Mouse (Mus musculus) intestine, embryonic 16.5 days (tissue): ENCODE measurements around the gene Vps13a. TPM values are rescaled to one million over a fixed set of nuclear protein-coding genes. Genes with fewer than 3 reads are reported as not detected.
A peak's percentile ranks its signal among the peaks of the same experiment; 100 is the strongest.

Experiments
- ATAC-seq: fragments of 200-750 bp; cut with Nextera tagmentation; 2 replicates; pipeline ENCODE4 v1.8.0; 2017; ENCODE audit warnings: moderate TSS enrichment, moderate library complexity
- H3K27ac ChIP-seq: fragments of 300-500 bp; sonication (generic); 2 replicates; pipeline ENCODE4 v1.5.1; 2014; ENCODE audit warnings: mild to moderate bottlenecking, low read length
- H3K27me3 ChIP-seq: fragments of 300-500 bp; sonication (generic); replicated peaks from 2 replicates; pipeline ENCODE4 v1.6.1; 2014; ENCODE audit warnings: low read length, control low read depth, mixed read lengths; ENCODE audit not compliant: control insufficient read depth, insufficient read depth
- H3K36me3 ChIP-seq: fragments of 300-500 bp; sonication (generic); 2 replicates; pipeline ENCODE4 v1.6.1; 2014; ENCODE audit warnings: low read length, control low read depth; ENCODE audit not compliant: control insufficient read depth, insufficient read depth
- H3K4me1 ChIP-seq: fragments of 300-500 bp; sonication (generic); 2 replicates; pipeline ENCODE4 v1.6.1; 2014; ENCODE audit warnings: low read length, control low read depth, mixed read lengths; ENCODE audit not compliant: control insufficient read depth, insufficient read depth
- H3K4me2 ChIP-seq: fragments of 300-500 bp; sonication (generic); 2 replicates; pipeline ENCODE4 v1.6.1; 2014; ENCODE audit warnings: low read depth, low read length, control low read depth
- H3K4me3 ChIP-seq: fragments of 300-500 bp; sonication (generic); 2 replicates; pipeline ENCODE4 v1.5.1; 2014; ENCODE audit warnings: mild to moderate bottlenecking, low read length
- H3K9ac ChIP-seq: fragments of 300-500 bp; sonication (generic); 2 replicates; pipeline ENCODE4 v1.6.1; 2014; ENCODE audit warnings: low read depth, low read length
- H3K9me3 ChIP-seq: fragments of 300-500 bp; sonication (generic); 2 replicates; pipeline ENCODE4 v1.6.1; 2016; ENCODE audit warnings: low read length, control low read depth; ENCODE audit not compliant: control insufficient read depth
- WGBS: fragments of 180-500 bp; shearing (Covaris S2); extraction: QIAGEN DNeasy Blood & Tissue Kit; methylation state at CpG from one replicate; pipeline ENCODE4 v1.1.7; 2014; 5-methylcytosine and 5-hydroxymethylcytosine counted together
- polyA plus RNA-seq: library from polyadenylated mRNA; unstranded; fragments of >200 nt; fragmentation: Nextera tagmentation; extraction: Ambion mirVana; gene quantifications from 2 replicates; pipeline ENCODE4 v1.2.1, GENCODE M21; 2015

Vps13a gene
- polyA plus RNA-seq, 1 experiment from 2014 or later = 9.2 TPM

DNA sequence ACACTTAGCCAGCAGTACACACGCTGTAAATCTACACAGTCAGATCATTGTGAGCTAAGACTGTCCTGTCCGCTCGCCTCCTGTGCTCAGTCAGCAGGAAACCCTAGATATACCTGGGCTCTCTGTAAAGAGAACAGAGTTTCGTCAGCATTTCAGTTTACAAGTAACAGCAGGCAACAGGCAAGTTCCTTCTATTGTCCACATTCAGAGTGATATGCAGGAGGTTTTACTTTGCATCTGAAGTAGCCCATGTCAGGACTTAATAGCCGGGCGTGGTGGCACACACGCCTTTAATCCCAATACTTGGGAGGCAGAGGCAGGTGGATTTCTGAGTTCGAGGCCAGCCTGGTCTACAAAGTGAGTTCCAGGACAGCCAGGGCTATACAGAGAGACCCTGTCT, 178.7 kb downstream of the Vps13a start:
- H3K27ac ChIP-seq = no peak overlapping the region
- H3K4me2 ChIP-seq = no peak overlapping the region
- WGBS = 72% methylated on average over 8 of the region's 8 CpGs
- H3K9ac ChIP-seq = no peak overlapping the region
- peaks cover 12% of the 10 kb centered on the region for H3K4me1 ChIP-seq
- no peaks in the 10 kb centered on the region for H3K27me3 ChIP-seq
- H3K4me3 ChIP-seq = no peak overlapping the region
- H3K36me3 ChIP-seq = no peaks in the 10 kb centered on the region
- ATAC-seq = no peak
- H3K9me3 ChIP-seq = no peaks in the 10 kb centered on the region

DNA sequence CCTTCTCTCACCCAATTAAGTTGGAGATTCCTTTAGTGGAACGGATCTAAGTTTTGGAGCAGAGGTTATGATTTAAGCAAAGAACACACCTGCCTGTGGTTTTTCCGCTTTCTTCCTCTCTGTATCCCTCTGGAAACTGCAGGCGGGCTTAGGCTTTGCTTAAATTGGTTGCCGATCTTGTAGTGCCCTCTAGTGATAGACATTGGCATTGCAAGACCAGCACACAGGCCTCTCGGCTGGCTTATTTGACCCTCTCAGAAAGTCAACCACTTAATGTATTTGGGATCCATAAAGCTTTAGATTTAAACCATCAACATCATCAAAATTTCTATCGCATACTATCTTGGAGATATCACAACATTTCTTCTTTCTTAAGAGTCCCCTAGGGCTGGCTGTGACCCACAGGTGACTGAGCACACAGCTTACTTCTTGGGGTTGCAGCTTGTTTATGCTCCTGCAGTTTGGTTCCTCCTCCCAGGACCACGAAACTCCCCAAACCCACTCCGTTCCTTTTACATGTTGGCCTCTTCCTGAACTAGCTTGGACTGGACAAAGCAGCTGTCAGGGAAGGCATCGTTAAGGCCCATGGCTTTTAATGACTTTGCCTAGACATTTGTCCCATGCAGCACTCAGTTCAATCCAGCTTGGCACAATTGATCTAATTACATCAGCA, 181.3 kb downstream of the Vps13a start:
- WGBS = 17% methylated on average over 9 of the region's 9 CpGs
- Histone ChIP-seq H3K4me1 (peaks cover 12% of the 10 kb centered on the region), H3K36me3 (no peaks in the 10 kb centered on the region), H3K9me3 (no peaks in the 10 kb centered on the region), H3K27ac (no peak overlapping the region), H3K27me3 (no peaks in the 10 kb centered on the region), H3K4me3 (no peak overlapping the region), H3K4me2 (peak overlapping the region; percentile 20; the same call in 1 of the 2 replicates), H3K9ac (no peak overlapping the region)
- ATAC-seq = peak; percentile 66

DNA sequence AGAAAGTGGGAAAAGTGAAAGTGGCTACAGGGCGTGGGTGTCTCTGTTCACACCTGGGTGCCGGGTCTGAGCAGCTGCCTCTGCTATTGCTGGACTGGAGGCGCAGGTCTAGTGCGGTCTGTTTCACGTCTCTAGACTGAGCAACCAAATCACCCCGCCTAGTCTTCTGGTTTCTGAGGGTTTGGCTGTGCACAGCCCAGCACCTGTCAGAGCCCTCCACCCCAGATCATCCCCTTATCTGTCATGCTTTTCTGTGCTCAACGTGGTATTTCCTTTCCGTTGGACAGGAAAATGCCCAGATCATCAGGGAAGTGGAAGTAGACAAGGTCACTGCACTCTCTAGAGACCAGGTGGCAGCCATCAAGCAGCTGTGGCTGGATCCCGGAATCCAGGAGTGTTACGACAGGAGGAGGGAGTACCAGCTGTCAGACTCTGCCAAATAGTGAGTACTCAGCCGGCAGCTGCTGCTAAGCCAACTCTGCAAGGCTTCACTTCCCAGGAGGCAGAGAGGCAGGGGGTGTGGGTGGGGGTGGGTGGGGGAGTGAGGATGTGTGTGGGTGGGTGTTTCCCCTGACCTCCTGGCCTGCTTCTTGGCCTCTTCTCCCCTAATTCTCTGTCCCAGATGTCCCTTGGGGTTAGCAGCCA, 182.0 kb downstream of the Vps13a start:
- Histone ChIP-seq H3K27ac (no peak overlapping the region), H3K4me3 (no peak overlapping the region), H3K36me3 (no peaks in the 10 kb centered on the region), H3K9ac (no peak overlapping the region), H3K9me3 (no peaks in the 10 kb centered on the region), H3K4me2 (peak overlapping the region; percentile 20; the same call in 1 of the 2 replicates), H3K4me1 (peaks cover 12% of the 10 kb centered on the region), H3K27me3 (no peaks in the 10 kb centered on the region)
- ATAC-seq = peak; percentile 84
- WGBS = 20% methylated on average over 11 of the region's 11 CpGs

DNA sequence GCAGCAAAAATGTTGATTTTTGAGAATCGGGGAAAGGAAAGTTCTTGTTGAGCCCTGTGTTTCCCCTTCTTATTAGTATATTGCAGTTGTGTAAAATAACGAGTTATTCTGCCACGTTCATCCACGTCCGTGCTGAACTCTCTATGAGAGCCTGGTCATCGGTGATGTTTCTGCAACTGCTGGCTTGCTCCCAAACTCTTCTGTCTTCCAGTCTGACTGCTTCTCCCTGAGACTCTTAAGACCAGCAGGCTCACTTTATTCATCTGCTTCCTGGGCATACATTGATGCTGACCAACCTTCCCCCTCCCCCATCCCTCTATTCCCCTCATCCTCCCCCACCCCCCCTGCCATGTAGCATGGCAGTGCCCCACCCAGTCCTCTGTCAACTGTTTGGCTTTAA, 183.5 kb downstream of the Vps13a start:
- Histone ChIP-seq H3K27me3 (no peaks in the 10 kb centered on the region), H3K36me3 (no peaks in the 10 kb centered on the region), H3K4me1 (peaks cover 12% of the 10 kb centered on the region), H3K9me3 (no peaks in the 10 kb centered on the region), H3K27ac (no peak overlapping the region), H3K4me2 (no peak overlapping the region), H3K4me3 (no peak overlapping the region), H3K9ac (no peak overlapping the region)
- ATAC-seq = no peak
- 58% methylated on average over 6 of the region's 6 CpGs for WGBS

DNA sequence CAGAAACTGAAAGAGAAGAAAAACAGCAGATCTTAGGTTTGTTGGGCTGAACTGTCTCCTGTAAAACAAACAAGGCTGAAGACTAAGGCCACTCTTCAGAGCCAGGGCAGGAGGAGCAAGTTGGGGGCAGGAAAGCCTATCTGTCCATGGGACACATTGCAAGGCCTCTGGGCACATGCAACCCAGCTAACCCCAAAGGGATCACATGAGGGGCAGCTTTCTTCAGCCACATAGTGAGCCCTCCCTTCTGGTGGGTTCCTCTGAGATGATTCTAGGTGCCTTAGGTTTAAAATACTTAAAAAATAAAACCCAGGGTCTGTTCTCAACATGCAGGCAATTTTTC, 186.8 kb downstream of the Vps13a start:
- no peaks in the 10 kb centered on the region for H3K36me3 ChIP-seq
- peaks cover 9% of the 10 kb centered on the region for H3K4me1 ChIP-seq
- H3K4me3 ChIP-seq = no peak overlapping the region
- H3K27ac ChIP-seq = no peak overlapping the region
- no peak overlapping the region for H3K4me2 ChIP-seq
- H3K27me3 ChIP-seq = no peaks in the 10 kb centered on the region
- ATAC-seq = no peak
- no peaks in the 10 kb centered on the region for H3K9me3 ChIP-seq
- no peak overlapping the region for H3K9ac ChIP-seq

DNA sequence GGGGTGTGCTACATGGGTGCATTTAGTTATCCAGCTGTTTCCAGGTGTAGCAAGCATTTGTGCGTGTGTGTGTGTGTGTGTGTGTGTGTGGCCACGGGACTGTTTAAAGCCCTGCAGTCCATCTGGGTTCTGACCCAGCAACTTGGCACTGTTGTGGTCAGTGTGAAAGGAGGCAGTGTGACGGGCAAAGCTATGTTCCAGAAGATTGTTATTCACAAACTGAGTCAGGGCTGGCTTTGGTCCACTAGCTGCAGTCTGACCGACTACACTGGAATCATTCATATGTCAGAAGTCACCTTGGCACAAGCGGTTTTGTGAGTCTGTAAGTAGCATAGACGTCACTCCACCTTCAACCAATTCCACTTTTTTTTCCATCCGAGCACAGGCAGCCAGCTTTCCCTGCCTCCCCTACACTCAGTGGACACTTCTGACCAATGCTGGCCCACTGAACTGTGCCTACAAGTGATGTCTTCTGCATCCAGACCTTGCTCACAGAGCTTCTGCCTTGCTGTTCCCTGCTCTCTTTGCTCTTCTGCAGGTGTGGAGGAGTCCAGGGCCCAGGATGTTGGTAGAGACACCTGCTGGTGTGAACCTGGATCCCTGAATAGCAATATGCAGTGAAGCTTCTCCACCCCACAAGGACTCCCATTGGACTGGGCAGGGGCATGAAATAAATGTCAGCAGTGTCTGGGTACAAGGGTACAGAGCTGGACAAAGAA, 187.3 kb downstream of the Vps13a start:
- no peak overlapping the region for H3K9ac ChIP-seq
- no peak overlapping the region for H3K4me3 ChIP-seq
- no peak for ATAC-seq
- no peaks in the 10 kb centered on the region for H3K27me3 ChIP-seq
- H3K27ac ChIP-seq = no peak overlapping the region
- WGBS = 86% methylated on average over 7 of the region's 7 CpGs
- peaks cover 4% of the 10 kb centered on the region for H3K4me1 ChIP-seq
- H3K9me3 ChIP-seq = no peaks in the 10 kb centered on the region
- no peak overlapping the region for H3K4me2 ChIP-seq
- no peaks in the 10 kb centered on the region for H3K36me3 ChIP-seq

DNA sequence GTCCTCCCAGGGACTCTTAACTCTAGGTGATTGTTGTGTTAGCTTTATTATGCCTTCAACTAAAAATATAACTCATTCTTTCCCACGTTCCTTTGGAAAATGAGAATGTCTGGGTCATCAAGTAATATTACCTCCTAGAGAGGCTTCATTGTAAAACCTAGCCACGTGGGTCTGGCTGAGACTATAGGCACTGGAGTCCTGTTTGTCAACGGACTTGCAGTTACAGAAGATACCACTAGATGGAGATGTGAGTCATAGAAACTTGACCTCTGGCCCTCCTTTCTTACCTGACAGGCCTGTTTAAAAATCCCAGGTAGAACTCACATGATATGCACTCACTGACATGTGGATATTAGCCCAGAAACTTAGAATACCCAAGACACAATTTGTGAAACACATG, 195.4 kb downstream of the Vps13a start:
- 12% methylated on average over 3 of the region's 3 CpGs for WGBS
- H3K4me1 ChIP-seq = no peaks in the 10 kb centered on the region
- ATAC-seq = peak; percentile 23; the same call in 1 of the 2 replicates
- H3K4me2 ChIP-seq = no peak overlapping the region
- H3K27ac ChIP-seq = no peak overlapping the region
- H3K4me3 ChIP-seq = no peak overlapping the region
- no peaks in the 10 kb centered on the region for H3K27me3 ChIP-seq
- H3K36me3 ChIP-seq = no peaks in the 10 kb centered on the region
- H3K9me3 ChIP-seq = 0 out of 2 replicates have a peak, but pooled peaks cover 8% of the 10 kb centered on the region
- no peak overlapping the region for H3K9ac ChIP-seq

DNA sequence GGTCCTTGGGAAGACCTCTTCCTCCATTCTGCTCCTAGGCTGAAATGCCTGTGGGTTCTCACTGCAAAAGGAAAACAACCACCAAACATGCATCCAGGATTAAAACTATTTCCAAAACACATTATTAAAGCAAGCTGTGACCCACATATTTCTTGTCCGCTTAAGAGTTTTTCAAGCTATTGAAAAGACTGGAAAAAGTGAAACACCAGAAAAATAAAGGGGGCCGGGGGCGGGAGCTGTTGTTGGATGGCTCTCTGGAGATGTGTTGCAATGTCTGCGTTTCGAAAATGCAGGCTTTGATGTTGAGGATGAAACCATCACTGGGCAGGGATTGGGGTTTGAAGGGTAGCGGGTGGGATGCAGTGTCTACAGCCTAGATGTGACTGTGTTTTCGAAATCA, 196.2 kb downstream of the Vps13a start:
- no peaks in the 10 kb centered on the region for H3K4me1 ChIP-seq
- no peak overlapping the region for H3K27ac ChIP-seq
- H3K4me3 ChIP-seq = no peak overlapping the region
- no peak overlapping the region for H3K4me2 ChIP-seq
- no peaks in the 10 kb centered on the region for H3K36me3 ChIP-seq
- 0 out of 2 replicates have a peak, but pooled peaks cover 8% of the 10 kb centered on the region for H3K9me3 ChIP-seq
- no peak overlapping the region for H3K9ac ChIP-seq
- ATAC-seq = no peak
- H3K27me3 ChIP-seq = no peaks in the 10 kb centered on the region
- 94% methylated on average over 7 of the region's 7 CpGs for WGBS

DNA sequence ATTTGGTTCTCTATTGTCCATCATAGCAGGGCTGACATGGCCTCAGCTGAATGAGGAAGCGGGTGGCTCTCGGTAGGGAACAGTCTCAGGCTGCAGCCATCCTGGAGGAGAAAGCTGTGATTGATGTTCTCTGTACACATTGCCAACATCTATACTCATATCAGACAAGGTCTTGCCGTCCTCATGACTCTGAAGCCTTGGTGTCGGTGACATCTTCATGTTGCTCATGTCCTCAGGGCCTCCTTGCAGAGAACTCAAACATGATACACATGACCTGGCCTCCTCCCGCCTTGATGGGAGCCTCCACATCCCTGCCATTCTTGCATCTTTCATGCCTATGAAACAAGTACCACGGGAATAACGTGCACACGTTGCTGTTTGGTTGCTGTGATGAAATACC, 200.2 kb downstream of the Vps13a start:
- 92% methylated on average over 8 of the region's 8 CpGs for WGBS
- Histone ChIP-seq H3K4me2 (no peak overlapping the region), H3K9ac (no peak overlapping the region), H3K36me3 (no peaks in the 10 kb centered on the region), H3K4me3 (no peak overlapping the region), H3K27me3 (no peaks in the 10 kb centered on the region), H3K4me1 (no peaks in the 10 kb centered on the region), H3K9me3 (0 out of 2 replicates have a peak, but pooled peaks cover 8% of the 10 kb centered on the region), H3K27ac (no peak overlapping the region)
- no peak for ATAC-seq
